Mouse (Mus musculus) lung, embryonic 16.5 days (tissue): ENCODE data around the gene Sulf2. TPM values are rescaled to one million over a fixed set of nuclear protein-coding genes. Genes with fewer than 3 reads are reported as not detected.

Experiments used
- ATAC-seq: fragments of 200-750 bp; cut with Nextera tagmentation; 2 replicates; pipeline ENCODE4 v1.8.0; 2017; ENCODE audit warnings: low read depth, mild to moderate bottlenecking, moderate library complexity
- H3K27ac ChIP-seq: fragments of 300-500 bp; sonication (generic); 2 replicates; pipeline ENCODE4 v1.5.1; 2014; ENCODE audit warnings: mild to moderate bottlenecking, control low read depth, low read length
- H3K27me3 ChIP-seq: fragments of 300-500 bp; sonication (generic); 2 replicates; pipeline ENCODE4 v1.6.1; 2014; ENCODE audit warnings: low read depth, low read length, mixed read lengths; ENCODE audit not compliant: control insufficient read depth, insufficient read depth
- H3K36me3 ChIP-seq: fragments of 300-500 bp; sonication (generic); 2 replicates; pipeline ENCODE4 v1.6.1; 2014; ENCODE audit warnings: low read length; ENCODE audit not compliant: control insufficient read depth, insufficient read depth
- H3K4me1 ChIP-seq: fragments of 300-500 bp; sonication (generic); replicated peaks from 2 replicates; pipeline ENCODE4 v1.6.1; 2014; ENCODE audit warnings: low read length, mixed read lengths; ENCODE audit not compliant: control insufficient read depth, insufficient read depth
- H3K4me2 ChIP-seq: fragments of 300-500 bp; sonication (generic); 2 replicates; pipeline ENCODE4 v1.6.1; 2014; ENCODE audit warnings: low read depth, low read length, control low read depth
- H3K4me3 ChIP-seq: fragments of 300-500 bp; sonication (generic); 2 replicates; pipeline ENCODE4 v1.5.1; 2014; ENCODE audit warnings: mild to moderate bottlenecking, low read length, control low read depth
- H3K9ac ChIP-seq: fragments of 300-500 bp; sonication (generic); 2 replicates; pipeline ENCODE4 v1.6.1; 2014; ENCODE audit warnings: low read length, control low read depth
- H3K9me3 ChIP-seq: fragments of 300-500 bp; sonication (generic); 2 replicates; pipeline ENCODE4 v1.6.1; 2016; ENCODE audit warnings: low read length; ENCODE audit not compliant: control insufficient read depth
- WGBS: fragments of 180-500 bp; shearing (Covaris S2); extraction: QIAGEN DNeasy Blood & Tissue Kit; methylation state at CpG from one replicate; pipeline ENCODE4 v1.1.7; 2014; 5-methylcytosine and 5-hydroxymethylcytosine counted together
- polyA plus RNA-seq: library from polyadenylated mRNA; unstranded; fragments of >200 nt; fragmentation: Nextera tagmentation; extraction: Ambion mirVana; gene quantifications from 2 replicates; pipeline ENCODE4 v1.2.1, GENCODE M21; 2015

Sulf2 gene
- polyA plus RNA-seq, 1 experiment from 2014 or later = 28.2 TPM

- H3K27me3 ChIP-seq = no peaks in the 10 kb centered on the region
- WGBS = 69% methylated on average over 7 of the region's 7 CpGs
- no peak for ATAC-seq
- H3K9ac ChIP-seq = no peak overlapping the region
- no peaks in the 10 kb centered on the region for H3K36me3 ChIP-seq
- no peaks in the 10 kb centered on the region for H3K9me3 ChIP-seq
- H3K4me2 ChIP-seq = no peak overlapping the region
- H3K4me3 ChIP-seq = no peak overlapping the region
- H3K27ac ChIP-seq = no peak overlapping the region
- peaks cover 10% of the 10 kb centered on the region for H3K4me1 ChIP-seq
These were observed 9.9 kb upstream of the Sulf2 start for GRCm38 (mm10) chr2:166165396-166165795.

GRCm38 (mm10) chr2:166164601-166165000, 9.1 kb upstream of the Sulf2 start:
- H3K36me3 ChIP-seq = no peaks in the 10 kb centered on the region
- 92% methylated on average over 1 of the region's 1 CpGs for WGBS
- H3K4me2 ChIP-seq = no peak overlapping the region
- ATAC-seq = 0 out of 2 replicates have a peak, but pooled peaks have one; percentile 26
- no peaks in the 10 kb centered on the region for H3K9me3 ChIP-seq
- H3K27ac ChIP-seq = no peak overlapping the region
- H3K4me1 ChIP-seq = peaks cover 3% of the 10 kb centered on the region; the same call in 1 of the 2 replicates
- no peak overlapping the region for H3K4me3 ChIP-seq
- no peaks in the 10 kb centered on the region for H3K27me3 ChIP-seq
- no peak overlapping the region for H3K9ac ChIP-seq

GRCm38 (mm10) chr2:166163917-166164316, 8.5 kb upstream of the Sulf2 start:
- H3K4me1 ChIP-seq = no peaks in the 10 kb centered on the region; the same call in 1 of the 2 replicates
- H3K27ac ChIP-seq = no peak overlapping the region
- no peak overlapping the region for H3K9ac ChIP-seq
- H3K9me3 ChIP-seq = no peaks in the 10 kb centered on the region
- ATAC-seq = no peak
- no peak overlapping the region for H3K4me2 ChIP-seq
- H3K4me3 ChIP-seq = no peak overlapping the region
- WGBS = 84% methylated on average over 6 of the region's 6 CpGs
- H3K36me3 ChIP-seq = no peaks in the 10 kb centered on the region
- H3K27me3 ChIP-seq = no peaks in the 10 kb centered on the region

GRCm38 (mm10) chr2:166163252-166163651, 7.8 kb upstream of the Sulf2 start:
- no peak overlapping the region for H3K4me3 ChIP-seq
- no peaks in the 10 kb centered on the region for H3K4me1 ChIP-seq
- no peak overlapping the region for H3K4me2 ChIP-seq
- ATAC-seq = no peak
- no peak overlapping the region for H3K9ac ChIP-seq
- H3K9me3 ChIP-seq = no peaks in the 10 kb centered on the region
- no peaks in the 10 kb centered on the region; the same call in 1 of the 2 replicates for H3K27me3 ChIP-seq
- 42% methylated on average over 5 of the region's 5 CpGs for WGBS
- H3K36me3 ChIP-seq = no peaks in the 10 kb centered on the region
- no peak overlapping the region for H3K27ac ChIP-seq

- 62% methylated on average over 5 of the region's 5 CpGs for WGBS
- Histone ChIP-seq H3K4me3 (no peak overlapping the region), H3K4me2 (no peak overlapping the region), H3K9me3 (no peaks in the 10 kb centered on the region), H3K9ac (no peak overlapping the region), H3K27me3 (peaks cover under 1% of the 10 kb centered on the region; the same call in 1 of the 2 replicates), H3K4me1 (no peaks in the 10 kb centered on the region; the same call in 1 of the 2 replicates), H3K36me3 (no peaks in the 10 kb centered on the region), H3K27ac (no peak overlapping the region)
- ATAC-seq = no peak
These were observed 6.7 kb upstream of the Sulf2 start for GRCm38 (mm10) chr2:166162160-166162559.

- 88% methylated on average over 7 of the region's 7 CpGs for WGBS
- no peak for ATAC-seq
These were observed 3.8 kb upstream of the Sulf2 start for GRCm38 (mm10) chr2:166159276-166159675.

GRCm38 (mm10) chr2:166157767-166158561, 2.5 kb upstream of the Sulf2 start:
- no peak for ATAC-seq
- H3K4me3 ChIP-seq = no peak overlapping the region
- WGBS = 75% methylated on average over 12 of the region's 12 CpGs
- H3K27me3 ChIP-seq = peaks cover 23% of the 10 kb centered on the region
- H3K9me3 ChIP-seq = no peaks in the 10 kb centered on the region
- no peaks in the 10 kb centered on the region for H3K36me3 ChIP-seq
- H3K4me1 ChIP-seq = peaks cover 19% of the 10 kb centered on the region
- no peak overlapping the region for H3K4me2 ChIP-seq
- H3K9ac ChIP-seq = no peak overlapping the region
- H3K27ac ChIP-seq = no peak overlapping the region

More at GRCm38 (mm10) chr2:166159276-166159675, 3.8 kb upstream of the Sulf2 start:
- H3K9ac ChIP-seq = no peak overlapping the region
- no peaks in the 10 kb centered on the region for H3K9me3 ChIP-seq
- H3K4me3 ChIP-seq = no peak overlapping the region
- no peaks in the 10 kb centered on the region for H3K36me3 ChIP-seq
- peaks cover 7% of the 10 kb centered on the region for H3K4me1 ChIP-seq
- peaks cover 14% of the 10 kb centered on the region; the same call in 1 of the 2 replicates for H3K27me3 ChIP-seq
- H3K27ac ChIP-seq = no peak overlapping the region
- H3K4me2 ChIP-seq = no peak overlapping the region

- 66% methylated on average over 2 of the region's 2 CpGs for WGBS
- no peak for ATAC-seq
- H3K9ac ChIP-seq = no peak overlapping the region
- H3K36me3 ChIP-seq = no peaks in the 10 kb centered on the region
- no peak overlapping the region for H3K27ac ChIP-seq
- H3K27me3 ChIP-seq = peaks cover 26% of the 10 kb centered on the region
- no peak overlapping the region for H3K4me2 ChIP-seq
- H3K4me1 ChIP-seq = peaks cover 27% of the 10 kb centered on the region
- H3K4me3 ChIP-seq = no peak overlapping the region
- H3K9me3 ChIP-seq = no peaks in the 10 kb centered on the region
These were observed 1.7 kb upstream of the Sulf2 start for GRCm38 (mm10) chr2:166157144-166157543.

- no peak overlapping the region for H3K4me3 ChIP-seq
- no peaks in the 10 kb centered on the region for H3K9me3 ChIP-seq
- no peaks in the 10 kb centered on the region for H3K36me3 ChIP-seq
- no peak overlapping the region for H3K27ac ChIP-seq
- peak overlapping the region; percentile 100; the same call in 1 of the 2 replicates for H3K4me2 ChIP-seq
- H3K9ac ChIP-seq = peak overlapping the region; percentile 37; the same call in 1 of the 2 replicates
- ATAC-seq = no peak
- 11% methylated on average over 12 of the region's 12 CpGs for WGBS
- peaks cover 26% of the 10 kb centered on the region for H3K27me3 ChIP-seq
- peaks cover 38% of the 10 kb centered on the region for H3K4me1 ChIP-seq
These were observed 659 bp upstream of the Sulf2 start for GRCm38 (mm10) chr2:166156122-166156521.
